Mouse (Mus musculus) embryo, embryonic 10.5 days (tissue): ENCODE measurements around the gene Pld5.

Source experiments
- DNase-seq: peaks from one replicate; pipeline ENCODE4 v3.0.0-alpha.2; 2015; ENCODE audit warnings: low spot score

Gene Pld5

GRCm38 (mm10) chr1:176274667-176275610 lies at the start of gene Pld5:
Gene Pld5, minus strand, starts transcription at chr1:176275312.
- peak; percentile 67 for DNase-seq

- DNase-seq, result no peak
These were observed 40.0 kb upstream of the Pld5 start for GRCm38 (mm10) chr1:176315063-176315462.

GRCm38 (mm10) chr1:176310174-176310573 lies 35.1 kb upstream of the Pld5 start:
- peak; percentile 19 for DNase-seq

- DNase-seq, result no peak
These were observed 14.3 kb upstream of the Pld5 start for GRCm38 (mm10) chr1:176289396-176289795.

GRCm38 (mm10) chr1:176275611-176275980 lies 484 bp upstream of the Pld5 start:
- no peak for DNase-seq

GRCm38 (mm10) chr1:176248717-176249030 lies 26.4 kb downstream of the Pld5 start:
- DNase-seq, result no peak

- no peak for DNase-seq
These were observed 27.0 kb downstream of the Pld5 start for GRCm38 (mm10) chr1:176247885-176248716.

- no peak for DNase-seq
These were observed 35.9 kb downstream of the Pld5 start for GRCm38 (mm10) chr1:176239199-176239598.

- DNase-seq, result no peak
These were observed 51.3 kb downstream of the Pld5 start for GRCm38 (mm10) chr1:176223794-176224193.

GRCm38 (mm10) chr1:176223196-176223595 lies 51.9 kb downstream of the Pld5 start:
- DNase-seq, result peak; percentile 81

- DNase-seq, result no peak
These were observed 56.9 kb downstream of the Pld5 start for GRCm38 (mm10) chr1:176218217-176218616.

- peak; percentile 14 for DNase-seq
These were observed 61.4 kb downstream of the Pld5 start for GRCm38 (mm10) chr1:176213645-176214221.

GRCm38 (mm10) chr1:176212922-176213644 lies 62.0 kb downstream of the Pld5 start:
- no peak for DNase-seq

- DNase-seq, result no peak
These were observed 64.3 kb downstream of the Pld5 start for GRCm38 (mm10) chr1:176210803-176211202.

GRCm38 (mm10) chr1:176208014-176208413 lies 67.1 kb downstream of the Pld5 start:
- DNase-seq, result no peak

GRCm38 (mm10) chr1:176202360-176202759 lies 72.8 kb downstream of the Pld5 start:
- DNase-seq, result no peak

GRCm38 (mm10) chr1:176197036-176197766 lies 77.9 kb downstream of the Pld5 start:
- DNase-seq, result no peak

GRCm38 (mm10) chr1:176196341-176196740 lies 78.8 kb downstream of the Pld5 start:
- no peak for DNase-seq

GRCm38 (mm10) chr1:176194727-176195126 lies 80.4 kb downstream of the Pld5 start:
- no peak for DNase-seq

- DNase-seq, result no peak
These were observed 91.1 kb downstream of the Pld5 start for GRCm38 (mm10) chr1:176183991-176184390.

GRCm38 (mm10) chr1:176174971-176175370 lies 100.1 kb downstream of the Pld5 start:
- DNase-seq, result no peak
